Comparison of ENCODE assay signal across 30 mouse cellular contexts in the genomic region with DNA sequence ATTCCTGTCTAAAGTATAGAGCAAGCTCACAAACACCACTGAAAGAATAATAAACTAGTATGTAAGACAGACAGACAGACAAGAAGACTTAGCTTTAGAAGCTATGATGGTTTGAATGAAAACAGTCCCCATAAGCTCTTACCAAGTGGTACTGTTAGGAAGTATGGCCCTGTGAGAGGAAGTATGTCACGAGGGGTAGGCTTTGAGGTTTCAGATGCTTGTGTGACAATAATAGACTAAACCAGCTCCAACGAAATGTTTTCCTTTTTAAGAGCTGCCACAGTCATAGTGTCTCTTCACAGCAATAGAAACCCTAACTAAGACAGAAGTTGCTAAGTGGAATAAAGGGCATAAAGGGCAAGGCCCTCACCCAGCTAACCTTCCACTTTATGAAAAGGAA. TPM values are rescaled to one million over a fixed set of nuclear protein-coding genes. Genes with fewer than 3 reads are reported as not detected.
DNase-seq lines count a peak whose midpoint lies in the region; ATAC-seq and TF ChIP-seq lines count a peak whose summit lies in the region.
"Had no signal": no experiment of that assay in that cellular context is flagged by ENCODE, and none has a peak within 500 bp of the region (broad histone marks: within the 10 kb centered on the region; RNA-seq: fewer than 3 reads in every experiment).

No protein-coding gene starts in this region.

- 0% methylated on average over 2 of the region's 2 CpGs for WGBS in macrophage (ENCODE audit: missing documents)
- WGBS in limb, embryonic 10.5 days = 87% methylated on average over 2 of the region's 2 CpGs
- 85% methylated on average over 2 of the region's 2 CpGs for WGBS in hindbrain, postnatal 0 days

- H3K9ac ChIP-seq in CH12.LX (ENCODE audit: insufficient read depth, low read depth) = no peak overlapping the region
- no peak overlapping the region for H3K9ac ChIP-seq in hindbrain, postnatal 0 days (replicated peaks; ENCODE audit: low read length)
- H3K9ac ChIP-seq: hindbrain, embryonic 14.5 days; limb, embryonic 12.5 days; liver, postnatal 0 days; neural tube, embryonic 12.5 days had no signal

- intact Hi-C loops in left cerebral cortex, adult 2 months (cut with DNase I) = no loop called here
- intact Hi-C loops in left cerebral cortex, postnatal 36 days (cut with DNase I) = no loop called here

- TF ChIP-seq POLR2A in CH12.LX (IDR thresholded peaks at IDR 0.05; ENCODE audit: low read depth, low read length) = no peak

- H3K36me3 ChIP-seq in CH12.LX (replicated peaks in 1 of 2; ENCODE audit: control insufficient read depth in 1 of 2, insufficient read depth in 1 of 2, low read length in 1 of 2) (peaks cover 77 to 93% of the 10 kb centered on the region in 2 experiments), macrophage (ENCODE audit: inconsistent target) (peaks cover 23% of the 10 kb centered on the region)
- H3K36me3 ChIP-seq in limb, embryonic 10.5 days = peaks cover 98% of the 10 kb centered on the region
- H3K36me3 ChIP-seq in hindbrain, postnatal 0 days (ENCODE audit: insufficient read depth, low read length) = peaks cover 66% of the 10 kb centered on the region

- peaks cover 0 to 21% of the 10 kb centered on the region in 2 experiments; a peak in 2 of 4 replicates for H3K4me1 ChIP-seq in CH12.LX (ENCODE audit: control insufficient read depth in 1 of 2, insufficient read depth in 2 of 2)
- H3K4me1 ChIP-seq in limb, embryonic 10.5 days = no peaks in the 10 kb centered on the region
- no peaks in the 10 kb centered on the region for H3K4me1 ChIP-seq in hindbrain, postnatal 0 days (ENCODE audit: insufficient read depth, low read length)
- H3K4me1 ChIP-seq: heart, embryonic 10.5 days; limb, embryonic 12.5 days; neural tube, embryonic 12.5 days had no signal

- in situ Hi-C loops in CH12.LX (cut with MboI; ENCODE audit: low pct_ligation_motif_present, low pct_unique_long_range_greater_than_20kb, low sequenced_read_pairs) = no loop called here

- H3K79me2 ChIP-seq in CH12.LX (replicated peaks; ENCODE audit: control insufficient read depth, extremely low read depth, insufficient read depth, poor library complexity, severe bottlenecking) (no peaks in the 10 kb centered on the region), macrophage (ENCODE audit: inconsistent target) (peaks cover 13% of the 10 kb centered on the region; the same call in 1 of the 2 replicates)

- no peak for TF ChIP-seq CTCF in left cerebral cortex, adult 2 months (IDR thresholded peaks at IDR 0.05)
- TF ChIP-seq CTCF in CH12.LX (conservative IDR thresholded peaks at IDR 0.05 in 1 of 2, IDR thresholded peaks at IDR 0.05 in 1 of 2; ENCODE audit: low read depth in 2 of 2, low read length in 2 of 2) = no peak
- no peak for TF ChIP-seq CTCF in hindbrain, postnatal 0 days (IDR thresholded peaks at IDR 0.05; ENCODE audit: low read depth)

- H3K9me3 ChIP-seq in CH12.LX (replicated peaks; ENCODE audit: low read length) = no peaks in the 10 kb centered on the region
- no peaks in the 10 kb centered on the region for H3K9me3 ChIP-seq in limb, embryonic 10.5 days (replicated peaks)
- no peaks in the 10 kb centered on the region for H3K9me3 ChIP-seq in hindbrain, postnatal 0 days (ENCODE audit: low read length)
- H3K9me3 ChIP-seq: G1E; heart, embryonic 10.5 days; limb, embryonic 12.5 days; neural tube, embryonic 12.5 days had no signal

- ATAC-seq in hindbrain, postnatal 0 days = no peak
- ATAC-seq: forebrain, embryonic 16.5 days; inflammation-experienced regulatory T-cells, adult 6 months; liver, postnatal 0 days; midbrain, embryonic 16.5 days had no signal

- H3K27me3 ChIP-seq in CH12.LX (replicated peaks) = no peaks in the 10 kb centered on the region
- no peaks in the 10 kb centered on the region for H3K27me3 ChIP-seq in limb, embryonic 10.5 days (ENCODE audit: low read depth, poor library complexity, severe bottlenecking)
- H3K27me3 ChIP-seq in hindbrain, postnatal 0 days (ENCODE audit: insufficient read depth, low read length) = no peaks in the 10 kb centered on the region
- H3K27me3 ChIP-seq: limb, embryonic 12.5 days; neural tube, embryonic 12.5 days had no signal

- DNase-seq in left cerebral cortex, adult 2 months (ENCODE audit: extremely low spot score in 1 of 2, low spot score in 2 of 2) = no peak
- DNase-seq in left cerebral cortex, postnatal 36 days (ENCODE audit: low spot score in 2 of 2) = no peak
- DNase-seq in CH12.LX (ENCODE audit: extremely low read depth) = peak; percentile 46
- DNase-seq in brain, adult 2 months (ENCODE audit: low read depth, low spot score) = peak; percentile 17
- no peak for DNase-seq in thymus, postnatal 10 days (ENCODE audit: low spot score in 2 of 2)
- DNase-seq in limb, embryonic 10.5 days (ENCODE audit: low spot score) = no peak
- no peak for DNase-seq in hindbrain, postnatal 0 days (ENCODE audit: low spot score)
- DNase-seq: adrenal gland, adult 8-10 months; cerebellum, adult 11-12 months; cerebellum, adult 9-11 months; gastrocnemius, postnatal 14 days; heart, adult 11 months; heart, postnatal 4 days; kidney, adult 11 months; kidney, postnatal 4 days; liver, postnatal 0 days; right cerebral cortex, adult 18-20 months had no signal

- TF ChIP-seq EP300 in CH12.LX (IDR thresholded peaks at IDR 0.05; ENCODE audit: low read length) = no peak

- no peak for TF ChIP-seq RAD21 in CH12.LX (IDR thresholded peaks at IDR 0.05; ENCODE audit: low read depth, low read length)

- peak overlapping the region; percentile 21; the same call in 1 of the 2 replicates for H3K27ac ChIP-seq in left cerebral cortex, adult 2 months
- H3K27ac ChIP-seq in CH12.LX (ENCODE audit: insufficient read depth, low read depth) (peak overlapping the region; percentile 5; the same call in 1 of the 2 replicates), macrophage (peak overlapping the region; percentile 97)
- H3K27ac ChIP-seq in limb, embryonic 10.5 days = no peak overlapping the region
- H3K27ac ChIP-seq in hindbrain, postnatal 0 days = no peak overlapping the region
- H3K27ac ChIP-seq: heart, embryonic 10.5 days; hindbrain, embryonic 14.5 days; limb, embryonic 12.5 days; neural tube, embryonic 12.5 days had no signal

- no peak overlapping the region for H3K4me2 ChIP-seq in CH12.LX (ENCODE audit: insufficient read depth, low read depth, poor library complexity, severe bottlenecking)
- no peak overlapping the region for H3K4me2 ChIP-seq in hindbrain, postnatal 0 days (ENCODE audit: low read depth, low read length)
- H3K4me2 ChIP-seq: hindbrain, embryonic 14.5 days; limb, embryonic 12.5 days; liver, embryonic 11.5 days; midbrain, embryonic 11.5 days; neural tube, embryonic 12.5 days had no signal

- no peak overlapping the region for H3K4me3 ChIP-seq in left cerebral cortex, adult 2 months
- H3K4me3 ChIP-seq in CH12.LX (replicated peaks in 1 of 3; ENCODE audit: low read depth in 2 of 3, low read length in 2 of 3, poor library complexity in 1 of 3) = no peak overlapping the region
- H3K4me3 ChIP-seq in macrophage (ENCODE audit: inconsistent target) = no peak overlapping the region
- H3K4me3 ChIP-seq in limb, embryonic 10.5 days = no peak overlapping the region
- no peak overlapping the region for H3K4me3 ChIP-seq in hindbrain, postnatal 0 days (ENCODE audit: low read length)
- H3K4me3 ChIP-seq: erythroblast, embryonic 14.5 days; heart, embryonic 10.5 days; limb, embryonic 12.5 days; myocyte; neural tube, embryonic 12.5 days had no signal

- dilution Hi-C loops in CH12.LX (cut with MboI; ENCODE audit: extremely low pct_ligation_motif_present, extremely low pct_unique_long_range_greater_than_20kb, low sequenced_read_pairs) = no loop called here

TF ChIP-seq in CH12.LX, 34 proteins besides CTCF, POLR2A, EP300 and RAD21 (continues in another document):
- TF ChIP-seq ELF1 (IDR thresholded peaks at IDR 0.05; ENCODE audit: low read depth, low read length) = no peak
- no peak for TF ChIP-seq ZMIZ1 (IDR thresholded peaks at IDR 0.05; ENCODE audit: low read depth, low read length)
- no peak for TF ChIP-seq CHD1 (IDR thresholded peaks at IDR 0.05; ENCODE audit: low read depth, low read length)
- TF ChIP-seq ETS1 (conservative IDR thresholded peaks at IDR 0.05; ENCODE audit: low read depth, low read length) = no peak
- TF ChIP-seq USF1 (IDR thresholded peaks at IDR 0.05; ENCODE audit: low read depth, low read length) = no peak
- no peak for TF ChIP-seq JUND (conservative IDR thresholded peaks at IDR 0.05; ENCODE audit: low read depth, low read length)
- no peak for TF ChIP-seq MXI1 (IDR thresholded peaks at IDR 0.05; ENCODE audit: low read depth, low read length)
- no peak for TF ChIP-seq NELFE (IDR thresholded peaks at IDR 0.05; ENCODE audit: low read depth, low read length)
- no peak for TF ChIP-seq NRF1 (IDR thresholded peaks at IDR 0.05; ENCODE audit: low read depth, low read length)

RNA-seq across cellular contexts. Expression of a gene that starts 28.1 kb away (rescaled TPM):
- 10 to 100 TPM; 15.9 to 19.1 TPM for total RNA-seq in left cerebral cortex, adult 2 months (2021)
- total RNA-seq in left cerebral cortex, postnatal 36 days (2021) = 10 to 100 TPM; 18.8 to 20.9 TPM
- total RNA-seq in CH12.LX (2012; rRNA removed) (65.0 and 84.8 TPM in 2 replicates), CH12.LX (2014; rRNA removed) (62.1 and 68.6 TPM in 2 replicates)
- polyA plus RNA-seq in CH12.LX (2012; ENCODE audit: insufficient read length, low read depth) (104 and 110 TPM in 2 replicates), macrophage (2018) (29.3 to 47.9 TPM (median 40.1 TPM) in 3 replicates)
- total RNA-seq in macrophage (2018; cell fraction: chromatin; rRNA removed) = 100 to 1,000 TPM in 7 of 26 experiments, 10 to 100 TPM in 19; 34.3 to 192 (median 72.7) TPM
- total RNA-seq in macrophage (2018; cell fraction: cytosol; rRNA removed) = 10 to 100 TPM; 19.3 to 33.4 (median 26.2) TPM
- total RNA-seq in macrophage (2018; cell fraction: nucleus; rRNA removed) = 100 to 1,000 TPM in 1 of 26 experiments, 10 to 100 TPM in 25; 17.0 to 132 (median 39.4) TPM
- 188 and 189 TPM in 2 replicates for polyA plus RNA-seq in limb, embryonic 10.5 days (2016; fragmentation: Nextera tagmentation; extraction: Ambion mirVana)
- total RNA-seq in hindbrain, postnatal 0 days (2014; rRNA removed) = 19.4 and 26.5 TPM in 2 replicates
- 25.3 and 28.0 TPM in 2 replicates for polyA plus RNA-seq in hindbrain, postnatal 0 days (2015; fragmentation: Nextera tagmentation; extraction: Ambion mirVana)

RNA-seq across cellular contexts. Expression of a gene that starts 28.1 kb away (rescaled TPM):
- 100 to 1,000 TPM; 162 TPM for total RNA-seq in left cerebral cortex, adult 2 months (2021)
- 100 to 1,000 TPM; 139 to 148 TPM for total RNA-seq in left cerebral cortex, postnatal 36 days (2021)
- 22.0 and 26.7 TPM in 2 replicates for total RNA-seq in CH12.LX (2012; rRNA removed)
- total RNA-seq in CH12.LX (2014; rRNA removed) = 19.7 and 19.9 TPM in 2 replicates
- 24.5 and 28.1 TPM in 2 replicates for polyA plus RNA-seq in CH12.LX (2012; ENCODE audit: insufficient read length, low read depth)
- total RNA-seq in macrophage (2018; cell fraction: chromatin; rRNA removed) = 100 to 1,000 TPM; 111 to 697 (median 227) TPM
- total RNA-seq in macrophage (2018; cell fraction: cytosol; rRNA removed) = 10 to 100 TPM; 18.9 to 44.0 (median 32.8) TPM
- 100 to 1,000 TPM in 23 of 26 experiments, 10 to 100 TPM in 3; 82.4 to 426 (median 148) TPM for total RNA-seq in macrophage (2018; cell fraction: nucleus; rRNA removed)
- polyA plus RNA-seq in macrophage (2018) = 17.0 to 25.5 TPM (median 17.4 TPM) in 3 replicates
- polyA plus RNA-seq in limb, embryonic 10.5 days (2016; fragmentation: Nextera tagmentation; extraction: Ambion mirVana) = 13.7 and 17.0 TPM in 2 replicates
- 21.1 and 22.8 TPM in 2 replicates for total RNA-seq in hindbrain, postnatal 0 days (2014; rRNA removed)
- polyA plus RNA-seq in hindbrain, postnatal 0 days (2015; fragmentation: Nextera tagmentation; extraction: Ambion mirVana) = 7.7 and 8.0 TPM in 2 replicates

Comparison
In these comparisons a context has a peak if more than half of its experiments do, and no peak if none do; other contexts are left out.
1. DNase-seq: peak in CH12.LX (single experiment) and brain, adult 2 months (single experiment); none in left cerebral cortex, adult 2 months (0 of 2), left cerebral cortex, postnatal 36 days (0 of 2), thymus, postnatal 10 days (0 of 2), limb, embryonic 10.5 days (single experiment) and hindbrain, postnatal 0 days (single experiment).
2. H3K27ac ChIP-seq: peak in left cerebral cortex, adult 2 months (single experiment), CH12.LX (single experiment) and macrophage (single experiment); none in limb, embryonic 10.5 days (single experiment) and hindbrain, postnatal 0 days (single experiment).